Mouse (Mus musculus): ENCODE results near the gene Pik3r1.

The Pik3r1 gene

GRCm38 (mm10) chr13:101712720-101713428 lies 55.1 kb downstream of the Pik3r1 start:
- intact Hi-C loops (cut with DNase I) = no loop called here

- intact Hi-C loops (cut with DNase I) = no loop called here
Observed at GRCm38 (mm10) chr13:101712099-101712498, 55.9 kb downstream of the Pik3r1 start.

- intact Hi-C loops (cut with DNase I) = no loop called here
Observed at GRCm38 (mm10) chr13:101711301-101711700, 56.7 kb downstream of the Pik3r1 start.

DNA sequence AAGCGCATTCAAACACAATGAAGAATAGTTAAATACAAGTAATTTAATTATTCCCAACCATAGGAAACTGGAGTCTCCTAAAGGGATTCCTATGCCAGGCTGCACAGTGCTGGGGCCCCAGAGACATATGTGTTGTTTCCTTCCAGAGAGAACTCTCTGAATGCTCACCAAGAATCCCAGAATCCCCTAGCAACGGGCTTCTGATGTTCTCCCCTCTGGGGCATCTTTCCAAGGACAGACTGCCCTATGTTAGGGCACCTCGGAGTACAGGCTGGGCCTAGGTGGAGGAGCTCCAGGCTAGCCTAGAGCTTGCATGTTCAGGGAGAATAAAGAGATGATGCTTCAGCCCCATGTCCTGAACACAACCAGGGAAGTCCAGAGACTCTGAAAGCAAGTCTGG lies 58.2 kb downstream of the Pik3r1 start:
- intact Hi-C loops (cut with DNase I) = no loop called here

- intact Hi-C loops (cut with DNase I) = no loop called here
Observed at GRCm38 (mm10) chr13:101707226-101707625, 60.8 kb downstream of the Pik3r1 start.

DNA sequence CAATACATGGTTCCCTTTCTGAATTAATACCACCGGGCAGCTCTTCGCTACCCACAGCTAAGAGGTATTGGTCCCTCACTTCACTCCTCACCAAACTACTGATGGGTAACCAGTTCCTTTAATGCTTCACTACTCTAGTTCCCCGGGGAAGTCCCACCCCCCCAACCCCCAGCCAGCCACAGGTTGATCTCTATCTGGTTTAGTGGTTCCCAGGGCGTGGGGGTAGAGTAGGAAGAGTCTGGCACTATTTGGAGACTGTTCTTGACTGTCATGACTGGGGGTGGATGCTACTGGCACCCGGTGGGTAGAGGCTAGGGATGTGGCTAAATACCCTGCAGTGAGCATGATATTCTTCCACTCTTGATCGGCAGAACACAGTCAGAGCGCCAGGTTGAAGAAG lies 61.6 kb downstream of the Pik3r1 start:
- intact Hi-C loops (cut with DNase I) = no loop called here

GRCm38 (mm10) chr13:101702096-101702775 lies 65.8 kb downstream of the Pik3r1 start:
- intact Hi-C loops (cut with DNase I) = no loop called here

- intact Hi-C loops (cut with DNase I) = no loop called here
Observed at GRCm38 (mm10) chr13:101701632-101702031, 66.4 kb downstream of the Pik3r1 start.

GRCm38 (mm10) chr13:101699742-101700141 lies 68.3 kb downstream of the Pik3r1 start:
- intact Hi-C loops (cut with DNase I) = loop anchor here (5.0 kb wide), 1 partner anchor 537 kb away; no protein-coding TSS in a partner anchor

DNA sequence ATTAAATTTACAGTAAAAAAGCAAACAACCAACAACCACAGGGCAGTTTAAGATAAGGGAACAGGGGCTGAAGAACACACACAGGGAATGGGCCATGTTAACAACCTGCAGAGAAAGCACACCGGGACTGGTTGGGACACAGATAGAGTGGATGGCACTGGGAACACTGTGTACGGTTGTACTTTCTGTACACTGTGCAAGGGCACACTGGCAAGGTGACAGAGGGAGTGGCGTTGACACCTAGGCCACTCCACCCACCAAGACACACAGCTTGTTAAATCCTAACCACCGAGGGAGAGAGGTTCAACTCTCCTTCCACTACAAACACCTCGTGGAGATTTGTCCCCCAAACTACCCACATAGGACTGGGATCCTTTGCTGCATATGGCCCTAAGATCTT lies 70.1 kb downstream of the Pik3r1 start:
- intact Hi-C loops (cut with DNase I) = loop anchor here (5.0 kb wide), 1 partner anchor 536 kb away; no protein-coding TSS in a partner anchor

DNA sequence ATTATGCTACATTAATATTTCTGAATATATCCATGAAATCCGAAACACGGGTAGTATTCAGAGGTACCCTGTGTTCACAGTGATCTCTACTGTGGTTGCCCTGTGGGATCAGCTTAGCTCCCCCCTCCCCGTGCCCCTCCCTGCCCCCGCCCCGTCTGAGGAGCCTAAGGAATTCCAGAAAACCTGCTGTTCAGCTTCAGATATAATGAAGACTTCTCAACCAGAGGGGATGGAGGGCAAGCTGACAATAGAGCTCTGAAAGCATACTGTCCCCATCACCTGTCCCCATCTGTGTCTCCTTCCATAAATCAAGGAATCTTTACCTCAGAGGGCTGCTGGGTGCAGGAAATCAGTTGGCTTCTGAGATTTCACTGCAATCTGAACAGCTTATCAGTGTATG lies 70.6 kb downstream of the Pik3r1 start:
- intact Hi-C loops (cut with DNase I) = loop anchor here (5.0 kb wide), 1 partner anchor 535 kb away; no protein-coding TSS in a partner anchor

GRCm38 (mm10) chr13:101696827-101697226 lies 71.2 kb downstream of the Pik3r1 start:
- intact Hi-C loops (cut with DNase I) = loop anchor here (5.0 kb wide), 1 partner anchor 535 kb away; no protein-coding TSS in a partner anchor

DNA sequence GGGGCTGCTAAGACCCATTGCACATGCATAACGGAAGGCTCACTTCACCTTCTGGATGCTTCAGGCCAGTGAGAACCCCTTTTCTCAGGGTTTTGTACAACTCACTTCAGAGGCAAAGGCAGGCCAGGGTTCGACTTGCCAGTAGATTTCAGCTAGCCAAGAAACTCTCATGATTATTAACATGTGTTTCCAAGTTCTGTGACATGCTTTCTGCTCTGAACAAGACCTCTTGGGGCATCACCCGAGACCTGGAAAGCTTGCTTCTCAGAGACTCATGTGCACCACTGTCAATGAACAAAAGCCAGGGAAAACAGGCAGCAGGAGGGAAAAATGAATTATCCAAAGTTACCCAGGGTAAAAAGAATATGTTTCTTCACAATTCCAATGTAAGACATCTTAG lies 71.7 kb downstream of the Pik3r1 start:
- intact Hi-C loops (cut with DNase I) = loop anchor here (5.0 kb wide), 1 partner anchor 534 kb away; no protein-coding TSS in a partner anchor

GRCm38 (mm10) chr13:101695876-101696275 lies 72.1 kb downstream of the Pik3r1 start:
- intact Hi-C loops (cut with DNase I) = loop anchor here (5.0 kb wide), 1 partner anchor 534 kb away; no protein-coding TSS in a partner anchor

DNA sequence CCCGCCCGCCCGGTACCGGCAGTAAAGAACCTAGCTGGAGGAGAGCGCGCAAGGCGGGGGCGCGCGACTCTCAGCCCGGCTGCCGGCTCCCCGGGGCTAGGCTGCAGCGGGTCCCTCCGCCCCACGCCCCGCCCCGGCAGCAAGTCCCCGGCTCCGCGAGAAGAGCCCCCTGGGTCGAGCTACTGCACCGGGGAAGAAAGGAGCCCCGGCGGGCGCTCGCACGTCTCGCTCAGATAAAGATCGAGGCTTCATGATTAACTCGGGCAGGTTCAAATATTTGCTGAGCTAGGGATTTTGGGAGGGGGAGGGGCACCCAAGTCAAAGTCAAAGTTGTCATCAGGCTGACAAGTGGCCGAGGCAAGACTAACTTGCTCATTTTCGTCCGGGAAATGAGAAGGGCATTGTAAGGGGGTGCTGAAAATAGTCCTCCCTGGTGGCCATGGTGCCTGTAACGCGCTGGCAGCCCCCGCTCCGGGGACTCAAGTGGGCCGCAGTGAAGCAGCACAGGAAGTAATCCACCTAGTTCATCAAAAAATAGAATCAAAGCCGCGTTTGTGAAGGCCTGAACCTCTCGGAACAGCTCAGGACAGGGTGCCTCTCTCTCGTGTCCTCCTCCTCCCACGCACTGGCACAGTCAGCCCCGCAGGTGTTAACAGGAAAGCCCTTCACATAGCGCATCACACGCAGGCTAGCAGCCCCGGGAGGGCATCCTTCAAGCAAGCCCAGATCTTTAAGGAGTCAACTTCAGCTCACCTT lies 73.3 kb downstream of the Pik3r1 start:
- intact Hi-C loops (cut with DNase I) = loop anchor here (5.0 kb wide), 2 partner anchors 532 to 757 kb away; no protein-coding TSS in a partner anchor

- intact Hi-C loops (cut with DNase I) = loop anchor here (5.0 kb wide), 1 partner anchor 757 kb away; no protein-coding TSS in a partner anchor
Observed at GRCm38 (mm10) chr13:101693967-101694495, 74.0 kb downstream of the Pik3r1 start.

GRCm38 (mm10) chr13:101692866-101693691 lies 74.9 kb downstream of the Pik3r1 start:
- intact Hi-C loops (cut with DNase I) = loop anchor here (5.0 kb wide), 1 partner anchor 756 kb away; no protein-coding TSS in a partner anchor

DNA sequence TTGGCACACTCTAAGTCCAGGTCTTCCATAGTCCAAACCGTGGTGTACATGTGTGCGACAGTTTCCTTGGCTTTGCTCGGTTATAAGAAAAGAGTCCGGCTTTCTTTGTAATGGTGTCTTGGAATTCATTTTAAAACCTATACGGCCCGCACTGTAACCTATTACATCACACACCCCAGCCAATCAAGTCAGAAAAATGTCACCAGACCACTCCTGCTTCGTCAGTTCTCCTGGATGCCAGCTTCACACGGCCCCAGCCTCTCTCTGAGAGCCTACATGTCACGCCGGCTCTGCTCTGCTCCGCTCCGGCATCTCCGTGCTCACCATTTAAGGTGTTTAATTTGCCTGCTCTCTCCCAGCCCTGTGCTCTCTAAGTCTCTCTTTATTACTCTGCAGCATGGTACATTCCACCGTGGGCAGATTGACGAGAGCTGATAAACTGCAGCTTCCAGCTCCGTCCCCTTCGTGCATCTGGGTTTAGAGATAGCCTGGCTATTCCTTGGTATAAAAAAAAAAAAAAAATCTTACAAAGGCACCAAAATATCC lies 75.7 kb downstream of the Pik3r1 start:
- intact Hi-C loops (cut with DNase I) = loop anchor here (5.0 kb wide), 1 partner anchor 755 kb away; no protein-coding TSS in a partner anchor

DNA sequence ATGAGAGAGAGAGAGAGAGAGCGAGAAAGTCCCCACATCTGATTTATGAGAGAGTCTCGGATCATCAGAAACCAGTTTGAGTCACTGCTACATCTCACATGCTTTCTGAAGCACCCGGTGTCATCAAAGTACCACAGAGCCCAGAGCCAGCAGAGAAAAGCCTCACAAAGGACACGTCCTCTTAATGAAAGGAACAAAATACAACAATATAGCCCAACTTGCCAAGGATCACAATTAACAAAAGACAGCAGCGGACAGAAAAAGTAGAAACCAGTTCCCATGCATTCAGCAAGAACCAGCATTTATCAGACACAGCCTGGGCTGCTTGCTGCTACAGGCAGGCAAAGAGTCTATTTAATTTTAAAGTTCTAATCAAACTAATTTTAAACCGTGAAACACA lies 76.3 kb downstream of the Pik3r1 start:
- intact Hi-C loops (cut with DNase I) = loop anchor here (2.0 to 5.0 kb wide), 2 partner anchors 181 to 754 kb away; no protein-coding TSS in a partner anchor

Measured in adrenal gland (tissue).